Mouse (Mus musculus) forebrain, embryonic 14.5 days (tissue): Measurements from ENCODE around the gene Med4. TPM values are rescaled to one million over a fixed set of nuclear protein-coding genes. Genes with fewer than 3 reads are reported as not detected.

Experiments
- ATAC-seq: fragments of 200-750 bp; cut with Nextera tagmentation; 2 replicates; pipeline ENCODE4 v1.8.0; 2017; ENCODE audit warnings: mild to moderate bottlenecking, moderate library complexity
- DNase-seq: peaks from one replicate; pipeline ENCODE4 v3.0.0-alpha.2; 2015; ENCODE audit warnings: low spot score
- H3K27ac ChIP-seq: fragments of 300-500 bp; sonication (generic); 2 replicates; pipeline ENCODE4 v1.5.1; 2014; ENCODE audit warnings: low read depth, mild to moderate bottlenecking, control low read depth, low read length, moderate library complexity
- H3K27me3 ChIP-seq: fragments of 300-500 bp; sonication (generic); replicated peaks from 2 replicates; pipeline ENCODE4 v1.6.1; 2014; ENCODE audit warnings: low read length, control low read depth, mixed read lengths; ENCODE audit not compliant: control insufficient read depth, insufficient read depth
- H3K36me3 ChIP-seq: fragments of 300-500 bp; sonication (generic); 2 replicates; pipeline ENCODE4 v1.6.1; 2014; ENCODE audit warnings: low read length, control low read depth; ENCODE audit not compliant: control insufficient read depth, insufficient read depth
- H3K4me1 ChIP-seq: fragments of 300-500 bp; sonication (generic); 2 replicates; pipeline ENCODE4 v1.6.1; 2014; ENCODE audit warnings: antibody characterized with exemption, low read length, control low read depth; ENCODE audit not compliant: control insufficient read depth, insufficient read depth
- H3K4me2 ChIP-seq: fragments of 300-500 bp; sonication (generic); 2 replicates; pipeline ENCODE4 v1.6.1; 2014; ENCODE audit warnings: mild to moderate bottlenecking, control low read depth, low read length
- H3K4me3 ChIP-seq: fragments of 300-500 bp; sonication (generic); 2 replicates; pipeline ENCODE4 v1.5.1; 2014; ENCODE audit warnings: low read depth, low read length, control low read depth
- H3K9ac ChIP-seq: fragments of 300-500 bp; sonication (generic); 2 replicates; pipeline ENCODE4 v1.6.1; 2014; ENCODE audit warnings: mild to moderate bottlenecking, low read length, control low read depth, moderate library complexity
- H3K9me3 ChIP-seq: fragments of 300-500 bp; sonication (generic); replicated peaks from 2 replicates; pipeline ENCODE4 v1.6.1; 2016; ENCODE audit warnings: low read length, control low read depth, mixed read lengths; ENCODE audit not compliant: control insufficient read depth
- WGBS: fragments of 180-500 bp; shearing (Covaris S2); extraction: QIAGEN DNeasy Blood & Tissue Kit; methylation state at CpG from one replicate; pipeline ENCODE4 v1.1.7; 2014; 5-methylcytosine and 5-hydroxymethylcytosine counted together
- polyA plus RNA-seq: library from polyadenylated mRNA; unstranded; fragments of >200 nt; fragmentation: Nextera tagmentation; extraction: Ambion mirVana; gene quantifications from 2 replicates; pipeline ENCODE4 v1.2.1, GENCODE M21; 2014

Gene Med4
- 99.3 and 100.0 TPM in 2 replicates for polyA plus RNA-seq

- peak; percentile 96 for DNase-seq
- H3K4me2 ChIP-seq: peak within 1 kb of the TSS; percentile 92
- H3K4me3 ChIP-seq: peak within 1 kb of the TSS; percentile 83
- peaks cover 7% of the 10 kb centered on the region for H3K4me1 ChIP-seq
- peak; percentile 98 for ATAC-seq
- H3K9me3 ChIP-seq: no peaks in the 10 kb centered on the region
- H3K27ac ChIP-seq: no peak within 1 kb of the TSS
- under 1% methylated on average over 41 of the region's 41 CpGs for WGBS
- peak within 1 kb of the TSS; percentile 90 for H3K9ac ChIP-seq
- no peaks in the 10 kb centered on the region for H3K27me3 ChIP-seq
- peaks cover 19% of the 10 kb centered on the region for H3K36me3 ChIP-seq
Measured at GRCm38 (mm10) chr14:73509765-73510423, at the start of gene Med4. Med4 (plus strand) TSS chr14:73510025.

- ATAC-seq: no peak
Measured at GRCm38 (mm10) chr14:73460514-73461134, 49.2 kb upstream of the Med4 start.

GRCm38 (mm10) chr14:73462211-73462610 is 47.6 kb upstream of the Med4 start:
- DNase-seq: no peak

More at GRCm38 (mm10) chr14:73460514-73461134, 49.2 kb upstream of the Med4 start:
- no peak overlapping the region for H3K27ac ChIP-seq
- H3K4me2 ChIP-seq: no peak overlapping the region
- WGBS: 80% methylated on average over 12 of the region's 12 CpGs
- no peaks in the 10 kb centered on the region for H3K27me3 ChIP-seq
- H3K9ac ChIP-seq: no peak overlapping the region
- no peak overlapping the region for H3K4me3 ChIP-seq
- H3K4me1 ChIP-seq: no peaks in the 10 kb centered on the region
- H3K9me3 ChIP-seq: no peaks in the 10 kb centered on the region
- DNase-seq: no peak
- no peaks in the 10 kb centered on the region for H3K36me3 ChIP-seq

DNA sequence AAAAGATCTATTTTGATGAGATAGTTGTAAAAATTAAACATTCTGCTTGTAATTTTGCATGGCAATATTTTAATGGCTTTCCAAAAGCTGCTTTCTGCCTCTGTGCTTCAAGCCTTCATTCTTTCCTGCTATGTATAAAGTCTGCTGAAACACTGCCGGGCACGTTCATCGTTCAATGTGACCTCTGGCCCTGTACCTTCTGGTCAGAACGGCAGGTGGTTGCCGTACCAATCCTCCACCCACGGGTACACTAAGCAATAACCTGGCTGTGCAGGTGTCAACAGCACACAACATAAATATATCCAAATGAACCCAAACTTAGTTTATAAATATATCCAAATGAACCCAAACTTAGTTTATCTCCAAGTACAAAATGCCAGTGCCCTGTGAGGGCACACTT is 42.1 kb upstream of the Med4 start:
- H3K4me1 ChIP-seq: peaks cover 3% of the 10 kb centered on the region
- no peaks in the 10 kb centered on the region for H3K36me3 ChIP-seq
- WGBS: 86% methylated on average over 6 of the region's 6 CpGs
- no peak overlapping the region for H3K4me2 ChIP-seq
- no peaks in the 10 kb centered on the region for H3K27me3 ChIP-seq
- H3K9me3 ChIP-seq: no peaks in the 10 kb centered on the region
- DNase-seq (no peak), ATAC-seq (no peak)
- no peak overlapping the region for H3K27ac ChIP-seq
- no peak overlapping the region for H3K4me3 ChIP-seq
- no peak overlapping the region for H3K9ac ChIP-seq

More at GRCm38 (mm10) chr14:73462211-73462610, 47.6 kb upstream of the Med4 start:
- Histone ChIP-seq H3K27me3 (no peaks in the 10 kb centered on the region), H3K4me1 (no peaks in the 10 kb centered on the region), H3K9me3 (no peaks in the 10 kb centered on the region), H3K27ac (no peak overlapping the region), H3K36me3 (no peaks in the 10 kb centered on the region), H3K4me3 (no peak overlapping the region), H3K4me2 (no peak overlapping the region), H3K9ac (no peak overlapping the region)
- no peak for ATAC-seq
- WGBS: 83% methylated on average over 4 of the region's 4 CpGs

GRCm38 (mm10) chr14:73469506-73469905 is 40.3 kb upstream of the Med4 start:
- Histone ChIP-seq H3K27ac (peak overlapping the region; percentile 45; the same call in 1 of the 2 replicates), H3K9ac (no peak overlapping the region), H3K4me3 (no peak overlapping the region), H3K36me3 (no peaks in the 10 kb centered on the region), H3K27me3 (no peaks in the 10 kb centered on the region), H3K4me1 (peaks cover 15% of the 10 kb centered on the region), H3K4me2 (no peak overlapping the region), H3K9me3 (no peaks in the 10 kb centered on the region)
- WGBS: 60% methylated on average over 7 of the region's 7 CpGs
- DNase-seq (peak; percentile 86), ATAC-seq (peak; percentile 89)

DNA sequence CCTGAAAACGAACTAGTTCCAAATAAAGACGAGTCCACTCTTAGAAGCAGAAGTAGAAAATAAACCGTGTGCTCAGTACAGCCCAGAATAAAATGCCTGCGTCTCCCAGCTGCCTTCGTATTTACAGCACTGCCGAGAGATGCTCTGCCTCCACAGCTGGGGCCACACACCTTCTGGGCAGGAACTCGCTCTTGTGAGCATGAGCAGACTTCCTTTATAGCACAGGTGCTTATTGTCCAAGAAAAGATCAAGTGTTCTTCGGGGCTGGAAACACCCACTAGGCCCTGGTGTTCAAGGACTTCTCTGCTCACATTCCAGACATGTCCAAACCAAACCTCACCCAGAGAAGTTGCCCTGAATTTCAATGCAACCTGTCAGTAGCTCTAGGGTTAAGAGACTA is 39.2 kb upstream of the Med4 start:
- no peak for ATAC-seq
- no peak overlapping the region for H3K27ac ChIP-seq

DNA sequence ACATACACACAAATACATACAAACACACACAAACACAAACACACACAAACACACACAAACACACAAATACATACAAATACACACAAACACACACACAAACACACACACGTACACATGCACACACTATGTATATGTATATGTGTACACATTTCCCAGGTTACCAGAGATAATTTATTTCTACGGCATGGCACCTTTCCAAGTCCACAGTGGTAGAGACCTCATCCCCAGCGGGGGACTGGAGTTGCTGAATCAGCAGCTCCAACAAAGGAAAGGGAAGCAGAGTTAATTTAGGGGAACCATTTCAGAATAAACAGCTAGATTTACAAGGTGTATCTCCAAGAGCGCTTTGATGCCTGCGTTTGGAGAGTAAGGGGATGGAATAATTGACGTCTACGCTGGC is 37.6 kb upstream of the Med4 start:
- H3K9ac ChIP-seq: no peak overlapping the region
- no peaks in the 10 kb centered on the region for H3K27me3 ChIP-seq
- ATAC-seq: no peak
- H3K9me3 ChIP-seq: no peaks in the 10 kb centered on the region
- no peak overlapping the region for H3K27ac ChIP-seq
- H3K4me3 ChIP-seq: no peak overlapping the region
- no peak overlapping the region for H3K4me2 ChIP-seq
- WGBS: 35% methylated on average over 7 of the region's 7 CpGs
- no peaks in the 10 kb centered on the region for H3K36me3 ChIP-seq
- DNase-seq: peak; percentile 60
- peaks cover 31% of the 10 kb centered on the region for H3K4me1 ChIP-seq

More for the DNA sequence above, 39.2 kb upstream of the Med4 start:
- no peaks in the 10 kb centered on the region for H3K36me3 ChIP-seq
- H3K9ac ChIP-seq: no peak overlapping the region
- H3K27me3 ChIP-seq: no peaks in the 10 kb centered on the region
- DNase-seq: no peak
- WGBS: 73% methylated on average over 8 of the region's 8 CpGs
- no peaks in the 10 kb centered on the region for H3K9me3 ChIP-seq
- no peak overlapping the region for H3K4me2 ChIP-seq
- H3K4me3 ChIP-seq: no peak overlapping the region
- H3K4me1 ChIP-seq: peaks cover 25% of the 10 kb centered on the region

GRCm38 (mm10) chr14:73473670-73474460 is 36.0 kb upstream of the Med4 start:
- H3K9me3 ChIP-seq: no peaks in the 10 kb centered on the region
- DNase-seq: peak; percentile 68
- H3K27ac ChIP-seq: peak overlapping the region; percentile 48; the same call in 1 of the 2 replicates
- H3K27me3 ChIP-seq: no peaks in the 10 kb centered on the region
- H3K4me2 ChIP-seq: peak overlapping the region; percentile 18; the same call in 1 of the 2 replicates
- H3K9ac ChIP-seq: no peak overlapping the region
- no peaks in the 10 kb centered on the region for H3K36me3 ChIP-seq
- no peak overlapping the region for H3K4me3 ChIP-seq
- ATAC-seq: no peak
- WGBS: 59% methylated on average over 3 of the region's 3 CpGs
- H3K4me1 ChIP-seq: peaks cover 31% of the 10 kb centered on the region
